Mouse (Mus musculus): ENCODE results near the gene Adam15.

The Adam15 gene

GRCm38 (mm10) chr3:89314340-89314739 is 35.5 kb downstream of the Adam15 start:
- in situ Hi-C loops (cut with MboI; ENCODE audit: unreplicated experiment in 2 of 2), result no loop called here

GRCm38 (mm10) chr3:89308089-89308488 is 41.7 kb downstream of the Adam15 start:
- in situ Hi-C loops (cut with MboI; ENCODE audit: unreplicated experiment in 2 of 2), result loop anchor here (5.0 kb wide), 1 partner anchor 61 kb away; the partner anchor contains the start of genes Krtcap2 (in 2 of the 2) and Trim46 (in 2 of the 2)

DNA sequence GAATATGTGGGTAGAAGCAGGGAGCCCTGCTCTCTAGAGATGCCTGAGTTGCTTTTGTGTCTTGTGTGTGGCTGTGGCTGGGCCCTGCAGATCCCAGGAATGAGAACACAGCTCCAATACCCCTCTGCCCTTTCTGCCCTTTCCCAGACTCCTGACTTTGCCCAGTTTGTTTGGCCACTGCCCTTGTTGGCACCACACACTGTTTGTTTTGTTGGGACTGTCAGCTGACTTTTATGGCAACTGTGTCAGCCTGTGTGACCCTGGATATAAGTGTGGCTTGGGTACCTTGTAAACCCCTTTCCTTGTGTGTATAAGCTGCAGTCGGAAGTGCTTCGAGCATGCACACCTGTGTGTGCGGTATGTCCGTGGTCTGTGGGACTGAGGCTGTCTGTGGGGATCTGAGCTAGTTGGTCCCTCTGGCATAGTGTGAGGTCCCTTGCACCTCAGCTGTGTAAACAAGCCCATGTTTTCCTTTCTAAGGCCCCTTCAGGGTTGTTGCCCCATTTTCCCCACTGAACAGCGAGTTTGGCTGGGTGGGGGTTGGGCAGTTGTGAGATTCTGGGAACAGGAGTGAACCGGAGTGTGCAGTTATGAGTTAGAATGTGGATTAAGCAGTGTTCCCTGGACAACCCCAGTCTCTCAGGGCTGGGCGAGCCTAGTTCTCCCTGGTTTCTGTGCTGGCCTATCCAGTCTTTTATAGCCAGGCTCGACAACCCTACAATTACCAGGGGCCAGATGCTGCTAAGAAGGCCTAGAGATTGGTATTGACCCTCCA is 44.1 kb downstream of the Adam15 start:
- in situ Hi-C loops (cut with MboI; ENCODE audit: unreplicated experiment in 2 of 2), result loop anchor here (5.0 kb wide), 1 partner anchor 58 kb away; the partner anchor contains the start of genes Krtcap2 (in 2 of the 2) and Trim46 (in 2 of the 2)

DNA sequence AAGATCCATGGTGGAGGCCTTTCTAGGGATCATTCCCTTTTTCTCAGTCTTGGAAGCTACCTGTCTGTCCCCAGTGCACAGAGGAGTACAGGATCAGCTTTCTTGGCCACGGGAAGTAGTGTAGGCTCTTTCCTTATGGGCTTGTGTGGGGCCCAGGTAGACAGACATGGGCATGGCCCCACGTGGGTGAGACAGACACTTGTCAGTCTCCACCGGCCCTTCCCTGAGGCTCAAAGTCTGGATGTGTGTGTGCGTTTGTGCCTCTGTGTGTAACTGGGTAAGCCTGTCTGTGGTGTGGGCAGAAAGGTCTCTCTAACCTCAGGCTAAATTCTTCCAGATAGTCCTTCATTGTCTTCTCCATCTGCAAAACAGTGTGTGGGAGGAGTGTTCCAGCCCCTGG is 44.7 kb downstream of the Adam15 start:
- in situ Hi-C loops (cut with MboI; ENCODE audit: unreplicated experiment in 2 of 2), result loop anchor here (5.0 kb wide), 1 partner anchor 58 kb away; the partner anchor contains the start of genes Krtcap2 (in 2 of the 2) and Trim46 (in 2 of the 2)

DNA sequence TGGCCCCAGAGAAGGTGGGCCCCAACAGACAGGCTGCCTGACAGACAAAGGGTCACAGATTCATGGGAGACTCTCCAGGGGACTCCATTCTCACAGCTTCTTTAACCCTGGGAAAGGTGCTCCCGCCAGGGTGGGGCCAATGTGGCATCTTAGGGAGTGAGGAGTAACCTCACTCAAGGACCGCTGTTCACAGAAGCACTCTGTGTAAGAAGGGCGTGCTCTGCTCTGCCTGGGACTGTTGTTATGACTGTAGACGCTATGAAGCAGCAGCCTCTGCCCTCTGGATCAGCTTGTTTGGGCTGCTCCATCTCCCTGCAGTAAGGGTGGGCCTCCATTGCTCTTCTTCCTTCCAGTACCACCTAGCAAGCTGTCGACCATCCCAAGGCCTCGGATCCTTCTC is 45.4 kb downstream of the Adam15 start:
- in situ Hi-C loops (cut with MboI; ENCODE audit: unreplicated experiment in 2 of 2), result no loop called here

DNA sequence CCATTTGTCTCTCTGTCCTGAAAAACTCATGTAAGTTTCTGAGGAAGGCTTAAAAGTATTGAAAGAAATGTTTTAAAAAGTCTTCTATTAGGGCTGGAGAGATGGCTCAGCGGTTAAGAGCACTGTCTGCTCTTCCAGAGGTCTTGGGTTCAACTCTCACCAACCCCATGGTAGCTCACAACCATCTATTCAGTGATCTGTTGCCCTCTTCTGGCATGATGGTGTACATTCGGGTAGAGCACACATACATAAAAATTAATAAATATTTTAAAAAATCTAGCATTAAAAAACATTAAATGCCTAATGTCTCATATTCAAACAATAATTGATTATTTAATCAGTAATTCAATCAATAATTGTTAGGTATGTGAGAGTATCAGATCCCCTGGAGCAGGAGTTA is 49.3 kb downstream of the Adam15 start:
- in situ Hi-C loops (cut with MboI; ENCODE audit: unreplicated experiment in 2 of 2), result no loop called here

GRCm38 (mm10) chr3:89300071-89300470 is 49.7 kb downstream of the Adam15 start:
- in situ Hi-C loops (cut with MboI; ENCODE audit: unreplicated experiment in 2 of 2), result no loop called here

DNA sequence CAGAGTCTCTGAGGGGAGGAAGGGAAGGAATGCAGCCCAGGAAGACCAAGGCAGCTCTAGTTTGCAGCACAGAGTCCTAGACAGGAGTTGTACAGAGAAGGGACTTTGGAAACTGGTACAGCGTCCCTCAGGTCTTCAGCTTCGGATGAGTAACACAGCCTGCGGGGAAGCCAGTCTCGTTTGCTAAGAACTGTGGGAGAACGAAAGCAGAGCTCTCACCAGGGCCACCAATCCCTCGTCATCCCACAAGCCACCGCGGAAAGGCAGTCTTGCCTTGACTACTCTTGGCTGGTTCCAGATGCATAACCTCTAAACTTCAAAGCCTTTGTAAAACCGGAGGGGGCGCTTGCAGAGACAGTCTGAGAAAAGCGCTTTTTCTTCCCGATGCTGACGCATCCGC is 50.3 kb downstream of the Adam15 start:
- in situ Hi-C loops (cut with MboI; ENCODE audit: unreplicated experiment in 2 of 2), result no loop called here

- in situ Hi-C loops (cut with MboI; ENCODE audit: unreplicated experiment in 2 of 2), result no loop called here
These were observed 50.9 kb downstream of the Adam15 start for GRCm38 (mm10) chr3:89298908-89299307.

DNA sequence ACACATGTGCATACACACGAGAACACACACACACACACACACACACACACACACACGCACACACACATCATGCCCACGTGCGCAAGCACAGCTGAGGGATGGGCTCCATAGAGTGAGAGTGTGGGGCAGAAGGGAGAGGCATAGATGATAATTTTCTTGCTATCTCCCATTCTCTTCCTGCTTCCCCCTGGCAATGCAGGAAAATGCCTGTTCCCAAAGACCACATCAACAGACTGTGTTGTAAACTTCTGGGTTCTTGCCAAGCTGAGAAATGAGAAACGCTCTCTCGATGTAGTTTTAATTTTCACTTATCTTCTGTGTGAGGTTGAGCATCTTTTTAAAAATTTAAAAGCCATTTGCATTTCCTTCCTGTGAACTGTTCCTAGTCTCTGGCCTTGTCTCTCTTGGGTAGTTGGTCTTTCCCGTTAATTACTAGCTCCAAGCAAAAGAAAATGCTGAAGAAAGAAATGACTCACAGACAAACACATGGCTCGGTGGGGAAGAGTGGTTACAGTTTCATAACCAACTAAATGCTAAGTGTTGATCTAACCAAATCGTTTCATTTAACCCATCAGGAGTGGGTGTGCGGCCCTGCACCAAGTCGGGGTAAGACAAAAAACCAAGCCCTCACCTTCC is 52.9 kb downstream of the Adam15 start:
- in situ Hi-C loops (cut with MboI; ENCODE audit: unreplicated experiment in 2 of 2), result no loop called here

DNA sequence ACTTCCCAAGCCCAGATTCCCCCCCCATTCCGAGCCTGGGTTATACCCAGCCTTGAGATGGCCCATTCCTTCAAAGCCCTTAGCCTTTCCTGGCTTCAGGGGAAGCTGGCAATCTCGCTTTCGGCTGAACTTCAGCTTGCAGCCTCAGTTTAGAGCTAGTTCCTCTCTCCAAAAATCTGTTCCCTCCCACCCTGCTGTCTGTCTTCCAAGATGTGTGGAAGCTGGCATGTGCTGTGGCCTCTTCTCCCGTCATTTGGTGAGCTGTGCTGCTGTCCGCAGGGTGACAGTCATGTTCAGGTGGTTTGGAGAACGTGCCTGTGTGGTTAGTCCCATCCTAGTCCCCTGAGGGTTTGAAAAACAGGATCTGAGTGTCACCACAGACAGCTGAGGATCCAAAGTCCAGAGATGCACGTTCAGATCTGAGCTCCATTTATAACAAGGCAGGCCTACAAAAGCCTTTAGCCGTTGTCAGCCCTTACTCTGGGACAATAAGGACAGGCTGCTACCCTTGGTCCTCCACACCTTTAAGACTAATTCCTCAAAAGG is 54.0 kb downstream of the Adam15 start:
- in situ Hi-C loops (cut with MboI; ENCODE audit: unreplicated experiment in 2 of 2), result no loop called here

GRCm38 (mm10) chr3:89294195-89294594 is 55.6 kb downstream of the Adam15 start:
- in situ Hi-C loops (cut with MboI; ENCODE audit: unreplicated experiment in 2 of 2), result no loop called here

GRCm38 (mm10) chr3:89293247-89293918 is 56.4 kb downstream of the Adam15 start:
- in situ Hi-C loops (cut with MboI; ENCODE audit: unreplicated experiment in 2 of 2), result no loop called here

DNA sequence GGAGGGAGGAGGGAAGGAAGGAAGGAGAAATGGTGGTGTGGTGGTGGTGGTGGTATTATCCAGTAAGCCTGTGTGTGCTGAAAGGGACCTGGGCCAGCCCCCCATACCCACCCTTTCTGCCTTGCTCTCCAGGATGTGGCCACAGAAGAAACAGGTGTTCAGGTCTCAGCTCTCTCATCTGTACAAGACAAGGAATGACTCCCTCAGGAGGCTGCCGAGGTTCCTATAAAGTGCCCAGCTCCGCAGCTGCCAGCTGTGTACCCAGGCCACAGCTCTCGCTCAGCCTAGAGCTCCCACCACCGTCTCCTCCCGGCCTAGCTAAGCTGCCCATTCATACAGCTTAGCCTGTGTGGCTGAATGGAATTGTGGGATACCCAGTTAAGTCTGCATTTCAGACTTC is 57.5 kb downstream of the Adam15 start:
- in situ Hi-C loops (cut with MboI; ENCODE audit: unreplicated experiment in 2 of 2), result no loop called here

- in situ Hi-C loops (cut with MboI; ENCODE audit: unreplicated experiment in 2 of 2), result no loop called here
These were observed 57.9 kb downstream of the Adam15 start for GRCm38 (mm10) chr3:89291874-89292273.
